Mouse (Mus musculus) urinary bladder, postnatal 4 days (tissue): ENCODE data around the gene Clec11a.
A peak's percentile ranks its signal among the peaks of the same experiment; 100 is the strongest.
"Not testable (repeated sequence)": the region's sequence is repeated elsewhere in the genome, so short reads cannot be mapped to it uniquely, and the experiment has no call there.

Experiments used
- DNase-seq, 2 experiments: peaks; one replicate each; pipeline ENCODE4 v3.0.0; 2021 to 2022; ENCODE audit warnings: low spot score in 2 of 2

Clec11a gene

DNA sequence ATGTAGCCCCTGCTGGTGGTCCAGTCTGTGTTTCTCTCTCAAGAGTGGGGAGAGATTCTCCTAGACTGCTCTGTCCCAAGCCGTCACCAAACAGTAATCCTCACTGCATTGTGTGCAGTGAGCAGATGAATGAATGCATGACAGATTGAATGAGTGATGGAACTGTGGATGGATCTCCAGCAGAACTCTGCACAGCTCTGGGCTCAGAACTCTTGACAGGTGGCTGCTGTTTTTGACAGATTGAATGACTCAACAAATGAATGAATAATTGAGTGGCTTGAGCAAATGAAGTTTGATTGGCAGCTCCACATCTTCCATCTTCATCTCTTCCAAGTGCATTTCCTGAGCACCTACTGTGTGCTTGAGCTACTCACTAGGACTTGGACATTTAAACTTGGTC is 15.6 kb upstream of the Clec11a start:
- no peak for DNase-seq

DNA sequence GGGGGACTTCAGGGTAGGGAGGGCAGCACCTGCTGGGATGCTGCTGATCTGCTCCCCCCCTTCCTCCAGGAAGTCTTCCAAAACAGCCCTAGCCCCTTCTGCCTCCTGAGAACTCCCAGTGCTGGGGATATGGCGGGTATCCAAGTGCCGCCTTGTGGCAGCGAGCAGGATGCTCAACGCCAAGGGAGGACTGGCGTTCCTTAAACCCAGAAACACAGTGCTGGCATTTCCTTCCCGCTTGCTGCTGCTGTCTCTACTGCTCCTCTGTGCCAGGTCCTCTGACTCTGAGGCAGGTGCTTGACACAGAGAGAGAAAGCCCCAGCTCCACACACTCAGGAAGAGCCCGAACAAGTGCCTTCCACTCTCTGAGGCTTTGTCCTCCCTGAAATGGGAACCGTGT is 14.2 kb upstream of the Clec11a start:
- no peak for DNase-seq

DNA sequence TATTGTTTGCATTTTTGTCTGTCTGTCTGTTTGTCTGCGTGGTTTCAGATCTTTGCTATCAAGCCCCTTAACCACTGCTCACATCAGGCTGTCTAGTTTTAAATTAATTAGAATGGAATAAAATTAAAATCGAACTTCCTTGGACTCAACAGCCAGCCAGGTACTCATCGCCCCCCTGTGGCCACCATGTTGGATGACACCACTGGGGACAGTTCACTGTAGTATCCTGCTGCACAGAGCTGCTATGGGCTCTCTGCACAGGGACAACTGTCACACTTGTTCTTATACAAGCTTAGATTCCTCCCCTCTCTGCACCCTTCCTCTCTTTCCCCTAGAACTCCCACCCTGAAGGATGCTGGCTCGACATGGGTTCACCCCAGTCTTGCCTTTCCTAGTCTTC is 11.2 kb upstream of the Clec11a start:
- no peak for DNase-seq

DNA sequence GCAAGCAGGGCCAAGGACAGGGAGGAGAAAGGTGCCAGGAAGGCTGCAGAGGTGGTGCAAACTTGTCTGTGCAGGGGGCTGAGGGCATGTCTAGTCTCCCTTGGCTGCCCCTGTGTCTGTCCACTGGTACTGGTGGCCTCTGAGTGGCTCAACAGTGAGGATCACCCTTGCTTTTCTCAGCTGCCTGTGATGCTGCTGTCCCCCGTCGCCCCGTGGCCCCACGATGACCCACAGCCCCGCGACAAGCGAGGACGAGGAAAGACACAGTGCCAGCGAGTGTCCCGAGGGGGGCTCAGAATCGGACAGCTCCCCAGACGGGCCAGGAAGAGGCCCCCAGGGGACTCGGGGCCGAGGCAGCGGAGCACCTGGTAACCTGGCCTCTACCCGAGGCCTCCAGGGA is 5.8 kb upstream of the Clec11a start:
- no peak for DNase-seq

DNA sequence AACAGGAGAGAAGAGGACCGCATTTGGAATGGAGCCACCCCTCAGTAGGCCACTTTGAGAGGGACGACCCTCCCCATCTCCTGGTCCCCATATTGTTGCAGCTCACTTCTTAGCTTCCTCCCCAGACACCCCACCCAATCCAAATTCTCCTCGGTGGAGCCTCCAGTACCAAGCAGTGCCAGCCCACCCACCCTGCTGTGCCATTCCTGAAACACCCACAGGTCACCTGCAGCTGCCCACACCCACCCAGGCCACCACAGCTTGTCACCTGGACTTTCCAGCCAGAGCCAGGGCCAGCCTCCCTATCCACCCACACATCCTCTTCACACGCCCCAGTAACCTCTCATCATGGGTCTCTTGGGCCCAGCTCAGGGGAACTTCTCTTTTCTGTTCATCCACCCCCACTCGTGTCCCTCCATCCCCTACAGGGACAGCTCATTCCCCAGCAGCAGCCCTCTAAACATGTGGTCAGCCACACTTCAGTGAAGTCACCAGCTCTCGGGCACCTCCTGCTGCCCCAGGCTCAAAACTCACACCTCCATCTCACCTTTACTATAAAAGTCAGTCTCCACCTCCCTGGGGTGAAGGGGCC is 5.1 kb upstream of the Clec11a start:
- no peak for DNase-seq

DNA sequence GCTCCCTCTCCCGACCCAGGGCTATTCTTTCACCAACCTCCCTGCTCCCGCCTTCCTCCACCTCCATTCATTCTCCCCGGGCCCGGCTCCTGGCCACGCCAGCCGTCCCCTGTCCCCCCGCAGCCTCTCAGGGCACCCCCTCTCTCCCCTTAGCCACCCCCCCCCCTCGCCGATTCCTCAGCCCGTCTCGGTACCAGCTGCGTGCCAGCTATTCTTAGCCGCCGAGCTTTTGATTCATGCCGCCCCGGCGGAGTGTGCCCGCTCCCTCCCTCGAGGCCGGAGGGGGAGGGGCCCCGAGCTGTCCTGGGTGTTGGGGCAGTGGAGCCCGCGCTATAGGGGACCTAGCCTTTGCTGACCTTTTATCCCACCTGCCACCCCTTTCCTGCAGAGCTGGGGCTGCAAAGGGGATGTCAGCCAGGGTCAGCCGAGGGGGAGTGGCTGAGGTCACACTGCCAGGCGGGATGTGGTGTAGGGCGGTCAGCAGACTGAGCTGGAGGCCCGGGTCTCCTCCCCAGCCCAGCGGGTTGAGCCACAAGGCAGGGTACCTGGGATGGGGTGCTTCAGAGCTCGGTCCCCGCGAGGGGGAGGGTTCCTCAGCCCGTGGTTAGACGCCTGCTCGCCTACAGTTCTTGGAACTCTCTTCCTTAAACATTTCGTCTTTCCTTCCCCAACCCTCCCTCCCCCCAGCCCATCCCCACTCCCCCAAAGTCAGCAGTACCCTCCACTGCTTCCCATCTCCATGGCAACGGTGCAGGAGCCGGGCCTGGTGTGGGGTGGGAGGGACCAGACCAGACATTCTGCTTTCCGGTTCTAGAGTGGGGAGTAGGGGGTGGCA is 4.4 kb upstream of the Clec11a start:
- no peak for DNase-seq

DNA sequence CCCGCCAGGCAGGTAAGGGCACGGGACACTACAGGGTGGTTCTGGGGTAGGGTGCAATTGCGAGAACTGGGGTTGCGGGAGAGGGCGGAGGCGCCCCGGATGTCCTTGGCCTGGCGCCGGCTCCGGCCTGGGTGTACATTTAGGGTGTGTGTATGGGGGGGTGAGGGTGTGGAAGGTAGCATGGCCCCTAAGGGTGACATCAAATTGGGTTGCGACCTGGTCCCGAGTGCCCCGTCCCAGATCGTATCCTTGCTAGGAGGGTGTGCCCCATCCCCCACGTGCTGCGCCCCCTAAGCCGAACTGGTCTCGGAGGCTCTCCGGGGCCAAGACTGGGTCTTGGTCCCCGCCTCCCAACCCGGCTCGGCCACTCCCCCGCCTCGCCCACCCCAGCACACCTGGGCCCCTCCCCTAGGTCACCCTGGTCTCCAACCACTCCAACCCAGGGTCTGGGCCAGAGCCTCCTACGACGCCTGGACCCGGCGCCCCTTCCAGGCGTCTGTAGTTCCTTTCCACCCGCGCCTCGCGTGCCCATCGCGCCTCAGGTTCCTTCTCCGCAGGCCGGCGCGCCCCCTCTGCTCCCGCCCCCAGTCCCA is 3.7 kb upstream of the Clec11a start:
- DNase-seq: no peak

DNA sequence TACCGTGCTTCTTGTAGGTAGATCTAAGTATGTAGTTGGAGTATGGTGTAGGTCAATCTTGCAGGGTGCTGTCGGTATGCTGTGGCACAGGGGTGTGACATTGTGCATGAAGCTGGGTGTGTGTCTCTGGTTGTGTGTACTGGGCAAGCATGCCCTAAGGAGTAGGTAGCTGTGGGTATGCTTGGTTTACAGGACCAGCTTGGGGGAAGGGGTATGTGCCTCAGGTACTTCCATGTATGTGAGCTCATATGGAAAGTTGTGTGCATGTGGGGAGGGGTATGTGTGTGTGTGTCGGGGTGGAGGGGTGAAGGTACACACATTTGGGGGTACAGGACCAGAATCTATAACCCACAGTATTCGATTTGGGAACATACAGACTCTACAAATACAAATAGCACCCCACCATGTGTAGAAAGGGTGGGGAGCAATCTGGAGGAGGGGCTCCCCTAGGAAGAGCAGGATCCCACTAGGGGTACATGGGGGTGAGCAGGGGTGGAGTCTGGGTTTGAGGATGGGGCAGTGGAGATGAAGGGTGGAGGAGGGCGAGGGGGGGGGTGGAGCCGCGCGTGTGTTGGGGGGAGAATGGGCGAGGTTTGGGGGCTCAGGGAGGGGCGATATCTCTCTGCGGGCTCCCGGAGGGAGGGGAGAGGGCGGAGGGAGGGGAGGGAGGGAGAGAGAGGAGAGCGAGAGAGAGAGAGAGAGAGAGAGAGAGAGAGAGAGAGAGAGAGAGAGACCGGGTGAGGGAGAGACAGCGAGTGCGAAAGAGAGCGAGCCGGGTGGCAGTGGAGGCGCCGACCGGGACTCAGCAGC is 3.0 kb upstream of the Clec11a start, which contains the start of gene Shank1:
Shank1 (plus strand) TSS at position 779 of the 810 bp plus-strand sequence.
- DNase-seq: no peak

DNA sequence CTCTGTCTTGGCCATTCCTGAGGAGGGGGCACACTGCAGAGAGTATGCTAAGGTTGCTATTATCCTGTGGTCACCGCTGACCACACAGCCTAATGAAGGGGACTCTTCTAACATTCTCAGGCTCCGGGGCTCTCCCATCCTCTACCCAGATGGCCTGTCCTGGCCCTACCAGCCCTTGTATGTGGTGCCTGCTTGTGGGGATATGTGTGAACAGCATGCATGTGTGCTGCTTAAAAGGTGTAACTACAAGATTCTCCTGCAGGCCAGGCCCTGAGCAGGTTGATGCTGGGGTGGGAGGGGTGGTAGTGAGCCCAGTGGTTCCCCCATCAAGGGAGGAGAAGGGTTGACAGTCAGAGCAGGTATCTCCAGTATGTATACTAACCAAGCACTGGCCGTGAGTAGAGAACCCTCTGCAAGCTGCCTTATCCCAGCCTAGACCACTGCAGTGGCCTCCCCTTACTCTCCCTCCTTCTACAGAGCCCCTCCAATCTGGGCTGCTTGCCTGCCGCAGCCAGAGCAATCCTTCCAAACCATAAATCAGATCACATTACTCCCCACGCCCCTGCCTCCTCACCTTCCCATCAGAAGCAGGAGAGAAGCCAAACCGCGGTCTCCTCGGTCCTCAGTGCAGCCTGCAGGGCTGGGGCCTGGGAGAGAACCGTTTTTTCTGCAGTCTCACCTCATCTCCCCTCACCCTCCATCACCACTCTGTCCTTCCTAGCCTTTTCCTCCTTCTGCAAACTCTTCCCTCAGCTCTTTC is 739 bp upstream of the Clec11a start:
- no peak for DNase-seq

DNA sequence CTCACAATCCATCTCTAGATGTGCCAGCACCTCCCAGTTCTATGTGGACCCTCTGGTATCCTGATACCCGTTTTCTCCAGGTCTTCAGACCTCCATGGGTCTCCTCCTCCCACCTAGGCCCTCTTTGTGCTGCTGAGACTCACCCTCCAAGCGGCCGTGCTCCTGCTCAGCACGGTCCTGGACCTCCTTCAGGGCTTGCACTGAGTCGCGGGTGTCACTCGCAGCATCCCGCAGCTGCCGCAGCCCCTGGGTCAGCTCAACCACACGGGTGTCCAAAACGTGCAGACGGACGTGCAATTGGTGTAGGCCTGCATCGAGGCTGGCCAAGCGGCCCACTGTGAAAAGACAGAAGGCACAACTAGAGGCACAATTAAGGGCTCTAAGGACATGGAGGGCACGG is 1.0 kb downstream of the Clec11a start:
- DNase-seq: no peak

DNA sequence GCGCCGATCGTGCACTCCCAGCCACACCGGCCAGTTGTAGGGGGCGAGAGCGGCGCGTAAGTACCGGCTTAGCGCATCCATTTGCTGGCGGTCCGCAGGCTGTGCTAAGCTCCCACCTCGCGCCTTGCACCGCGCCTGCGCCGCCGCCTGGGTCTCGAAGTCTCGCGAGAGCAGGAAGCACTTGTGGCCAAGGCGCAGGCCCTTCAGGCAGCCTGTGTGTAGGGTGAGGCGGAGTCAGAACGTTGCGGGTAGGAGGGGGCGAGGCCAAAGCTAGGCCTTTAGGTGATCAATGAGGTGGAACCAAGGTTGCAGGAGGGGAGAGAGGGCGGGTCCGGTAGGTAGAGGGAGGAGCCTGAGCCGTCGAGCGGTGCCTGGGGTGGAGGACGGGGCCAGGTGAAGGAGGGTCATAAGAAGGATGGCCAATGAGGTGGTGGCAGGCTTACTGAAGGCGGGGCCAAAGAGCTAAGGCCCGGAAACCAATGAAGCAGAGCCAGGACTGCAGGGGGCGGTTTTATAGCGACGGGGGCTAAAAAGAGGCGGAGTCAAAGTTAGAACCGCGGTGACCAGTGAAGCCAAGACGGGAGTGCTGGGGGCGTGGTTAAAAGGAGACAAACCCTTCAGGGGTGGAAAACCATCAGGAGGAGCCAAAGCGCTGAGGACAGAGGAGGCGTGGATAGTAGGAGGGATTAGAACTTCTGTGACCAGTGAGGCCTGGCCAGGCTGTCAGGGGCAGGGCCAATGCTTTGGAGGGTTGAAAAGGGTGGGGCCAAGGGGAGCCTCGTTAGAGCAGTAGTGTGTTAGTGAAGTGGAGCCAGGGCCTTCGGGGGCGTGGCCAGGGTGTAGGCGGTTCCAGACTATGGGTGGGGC is 1.7 kb downstream of the Clec11a start:
- peak; percentile 96 to 97 for DNase-seq

DNA sequence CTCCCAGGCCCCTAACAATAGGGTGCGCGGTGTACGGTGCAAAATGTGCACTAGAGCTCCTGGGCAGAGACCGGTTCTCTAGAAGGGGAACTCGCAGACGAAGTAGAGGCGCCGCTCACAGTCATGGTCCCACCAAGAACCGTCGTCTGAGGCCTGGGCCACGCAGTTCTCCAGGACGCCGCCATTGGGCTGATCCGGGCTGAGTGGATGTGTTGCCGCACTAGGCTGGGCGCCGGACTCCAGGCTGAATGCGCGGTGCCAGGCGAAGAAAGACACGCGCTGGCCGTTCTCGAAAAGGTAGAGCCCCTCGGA is 2.3 kb downstream of the Clec11a start:
- DNase-seq: no peak

DNA sequence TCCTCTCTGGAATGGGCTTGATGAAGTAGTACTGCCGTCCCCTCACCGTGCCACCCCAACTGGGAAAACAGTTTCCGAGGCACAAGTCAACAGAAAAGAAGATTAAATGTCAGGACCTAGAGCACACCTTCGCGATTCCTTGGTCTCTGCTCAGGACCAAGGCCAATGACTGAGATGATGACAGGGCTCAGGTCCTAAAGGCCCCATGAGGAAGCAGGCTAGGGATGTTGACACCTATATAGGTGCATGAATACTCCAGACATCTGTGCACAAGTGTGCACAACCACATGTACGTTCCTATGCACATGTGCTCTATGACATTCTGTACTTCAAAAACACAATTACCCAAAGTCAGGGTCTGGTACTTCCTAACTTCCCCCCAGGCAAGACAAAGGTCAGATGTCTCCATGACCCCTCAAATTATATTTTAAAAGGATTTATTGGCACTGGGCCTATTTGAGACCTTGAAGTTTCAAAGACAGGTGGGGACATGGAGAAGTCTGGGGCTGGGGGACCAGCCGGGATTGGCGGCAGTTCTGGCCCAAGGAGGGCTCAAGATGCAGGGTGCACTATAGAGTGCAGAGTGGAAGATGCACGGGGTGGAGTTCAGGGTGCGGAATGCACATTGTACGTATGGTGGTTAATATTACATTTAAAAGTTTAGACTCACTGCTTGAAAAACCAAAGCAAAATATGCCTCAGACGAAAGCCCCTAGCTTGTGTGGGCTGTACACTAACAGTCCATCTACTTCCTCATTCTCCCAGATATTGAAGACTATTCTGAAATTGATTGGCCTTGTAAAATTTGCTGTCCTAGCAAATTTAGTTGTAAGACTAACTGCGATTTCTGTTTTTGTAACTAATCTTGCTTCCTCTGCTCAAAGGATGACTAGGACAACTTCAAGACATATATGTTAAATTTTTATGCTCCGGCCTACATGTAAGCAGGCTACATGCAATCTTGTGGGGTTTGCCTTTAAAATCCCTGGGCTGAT is 3.1 kb downstream of the Clec11a start:
- DNase-seq: no peak

DNA sequence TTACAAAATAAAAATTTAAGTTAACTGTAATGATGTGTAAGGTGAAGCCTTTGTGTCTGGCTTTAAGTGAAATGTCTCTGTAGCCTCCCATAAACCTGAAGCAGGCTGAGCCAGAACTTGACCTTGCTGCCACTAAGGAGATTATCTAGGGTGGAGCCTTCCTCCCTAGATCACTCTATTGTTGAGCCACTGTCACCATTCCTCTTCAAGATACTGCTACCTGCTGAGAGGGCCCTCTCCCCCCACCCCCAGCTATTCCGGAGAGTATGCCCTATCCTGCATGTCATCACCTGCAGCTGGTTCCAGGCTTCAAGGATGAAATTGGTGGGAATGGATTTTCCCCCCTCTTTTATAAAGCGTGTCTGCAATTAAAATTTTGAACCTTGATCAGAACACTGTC is 9.2 kb downstream of the Clec11a start:
- not testable (repeated sequence) for DNase-seq

DNA sequence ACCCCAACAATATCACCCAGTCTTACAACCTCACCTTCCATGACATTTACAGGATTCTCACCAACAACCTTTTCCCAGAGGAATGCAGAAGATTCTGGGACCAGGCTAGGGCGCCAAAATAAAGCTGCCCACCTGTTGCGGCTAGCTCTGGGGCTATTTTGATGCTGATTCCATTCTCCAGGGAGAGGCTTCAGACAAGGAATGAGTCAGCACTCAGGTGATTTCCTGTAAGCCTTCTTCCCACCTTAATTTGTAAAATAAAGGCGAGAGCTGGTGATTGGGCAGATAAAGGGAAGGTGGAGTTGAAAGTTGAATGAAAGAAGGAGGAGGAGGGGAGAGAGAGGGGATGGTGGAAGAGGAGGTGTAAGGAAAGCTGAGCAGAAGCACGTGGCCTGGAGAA is 15.3 kb downstream of the Clec11a start:
- DNase-seq: no peak

DNA sequence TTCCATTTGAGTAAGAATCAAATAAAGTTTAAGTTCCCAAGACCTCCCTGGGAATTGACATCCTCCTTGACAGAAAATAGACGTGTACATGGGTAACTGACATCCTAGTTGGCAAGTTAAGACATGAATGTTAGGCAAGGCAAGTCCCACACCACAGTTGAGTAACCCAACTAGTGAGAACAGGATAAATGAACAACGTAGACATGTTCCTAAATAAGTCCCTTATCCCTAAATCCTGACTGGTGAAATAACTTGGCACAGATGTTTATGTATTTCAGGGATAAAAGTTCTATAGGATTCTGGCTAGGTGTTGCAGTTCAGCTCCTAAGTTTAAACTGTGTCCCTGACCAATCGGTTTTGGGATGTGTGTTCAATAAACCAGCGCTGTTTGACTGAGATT is 15.7 kb downstream of the Clec11a start:
- no peak for DNase-seq

DNA sequence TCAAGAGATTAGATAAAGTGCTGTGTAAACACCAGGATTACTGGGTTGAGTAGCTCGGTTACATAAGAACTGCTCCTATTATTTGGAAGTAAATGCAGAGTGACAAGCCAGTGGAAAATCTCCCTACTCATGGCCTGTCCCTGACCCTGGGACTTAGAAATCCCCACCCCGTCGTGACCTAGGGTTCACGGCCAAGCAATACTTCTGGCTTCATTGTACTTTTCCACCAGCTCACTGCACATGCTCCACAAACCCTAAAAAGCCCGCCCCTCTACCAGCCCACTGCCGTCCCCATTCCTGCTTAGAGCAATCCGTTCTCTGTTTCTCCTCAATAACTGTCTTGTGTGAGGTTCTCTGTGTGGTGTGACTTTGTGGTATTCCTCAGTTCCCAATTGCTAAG is 18.9 kb downstream of the Clec11a start:
- DNase-seq: no peak

DNA sequence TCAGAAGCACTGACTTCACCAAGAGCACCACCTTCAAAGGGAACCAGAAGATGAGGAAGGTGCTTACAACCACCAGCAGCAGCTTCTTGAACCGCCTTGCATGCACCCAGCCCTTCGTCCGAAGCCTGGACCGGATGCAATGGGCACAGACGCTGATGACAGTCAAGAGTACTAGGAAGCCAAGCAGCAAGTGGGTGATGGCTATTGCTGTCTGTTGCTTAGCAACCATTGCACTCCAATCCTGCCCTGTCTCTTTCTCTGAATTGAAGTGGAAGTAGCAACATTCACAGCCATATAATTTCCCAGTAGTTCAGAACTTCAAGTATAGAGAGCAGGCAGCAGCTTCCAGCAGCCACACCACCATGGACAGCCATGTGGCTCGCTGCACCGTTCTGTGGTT is 25.1 kb downstream of the Clec11a start:
- no peak for DNase-seq

DNA sequence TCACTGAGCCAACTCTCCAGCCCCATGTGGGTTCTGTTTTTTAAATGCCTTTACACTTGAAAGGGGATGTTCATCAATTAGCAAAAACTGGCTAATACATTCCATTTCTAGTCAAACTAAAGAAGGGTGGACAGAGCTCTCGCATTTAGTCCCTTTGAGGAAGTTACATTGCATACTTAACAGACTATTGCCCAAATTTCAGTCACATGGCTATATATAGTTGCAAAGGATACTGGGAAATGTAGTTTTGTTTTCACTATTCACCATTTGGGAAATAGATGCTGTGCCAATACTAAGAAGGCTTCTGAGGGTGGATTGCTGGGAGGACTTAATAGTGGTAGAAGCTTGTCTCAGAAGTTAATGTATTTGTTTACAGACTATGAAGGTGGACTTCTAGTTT is 25.7 kb downstream of the Clec11a start:
- DNase-seq: no peak

DNA sequence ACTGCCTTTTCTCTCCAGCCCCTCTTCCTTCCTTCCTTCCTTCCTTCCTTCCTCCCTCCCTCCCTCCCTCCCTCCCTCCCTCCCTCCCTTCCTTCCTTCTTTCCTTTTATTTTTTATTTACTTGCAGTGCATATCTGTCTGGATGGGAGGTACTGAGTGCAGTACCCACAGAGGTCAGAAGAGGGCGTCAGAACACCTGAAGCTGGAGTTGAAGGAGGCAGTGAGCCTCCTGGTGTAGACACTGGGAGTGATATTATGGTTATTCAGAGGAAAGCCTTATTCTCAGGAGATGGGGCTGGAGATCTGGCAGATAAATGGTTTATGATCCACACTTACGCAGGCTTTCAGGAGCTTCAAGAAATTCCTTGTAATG is 29.5 kb downstream of the Clec11a start:
- DNase-seq: no peak
